Mouse (Mus musculus): ENCODE data around the gene Arhgap10. TPM values are rescaled to one million over a fixed set of nuclear protein-coding genes. Genes with fewer than 3 reads are reported as not detected.

The Arhgap10 gene
- polyA plus RNA-seq, 1 experiment = 4.0 TPM

GRCm38 (mm10) chr8:77486749-77487148 lies 31.0 kb downstream of the Arhgap10 start:
- Histone ChIP-seq H3K36me3 (ENCODE audit: control insufficient read depth, insufficient read depth, low read length) (no peaks in the 10 kb centered on the region), H3K4me1 (ENCODE audit: control insufficient read depth, insufficient read depth, insufficient read length, low read length) (peaks cover 6% of the 10 kb centered on the region; the same call in 1 of the 2 replicates), H3K4me3 (ENCODE audit: low read depth, low read length) (no peak overlapping the region), H3K27ac (ENCODE audit: insufficient read depth, low read depth, low read length) (no peak overlapping the region), H3K27me3 (ENCODE audit: control insufficient read depth, insufficient read depth, low read length) (no peaks in the 10 kb centered on the region)
- TF ChIP-seq POLR2A (IDR thresholded peaks at IDR 0.05; ENCODE audit: low read depth, low read length) (no peak), CTCF (IDR thresholded peaks at IDR 0.05; ENCODE audit: extremely low read depth, insufficient read length, insufficient replicate concordance, low read depth, low read length) (no peak)
- 81% methylated on average over 2 of the region's 2 CpGs for WGBS

- Histone ChIP-seq H3K36me3 (ENCODE audit: control insufficient read depth, insufficient read depth, low read length) (no peaks in the 10 kb centered on the region), H3K27ac (ENCODE audit: insufficient read depth, low read depth, low read length) (no peak overlapping the region), H3K4me3 (ENCODE audit: low read depth, low read length) (no peak overlapping the region), H3K27me3 (ENCODE audit: control insufficient read depth, insufficient read depth, low read length) (no peaks in the 10 kb centered on the region), H3K4me1 (ENCODE audit: control insufficient read depth, insufficient read depth, insufficient read length, low read length) (no peaks in the 10 kb centered on the region; the same call in 1 of the 2 replicates)
- WGBS = 78% methylated on average over 5 of the region's 5 CpGs
- TF ChIP-seq POLR2A (IDR thresholded peaks at IDR 0.05; ENCODE audit: low read depth, low read length) (no peak), CTCF (IDR thresholded peaks at IDR 0.05; ENCODE audit: extremely low read depth, insufficient read length, insufficient replicate concordance, low read depth, low read length) (no peak)
These were observed 32.9 kb downstream of the Arhgap10 start for GRCm38 (mm10) chr8:77484817-77485216.

- TF ChIP-seq CTCF (IDR thresholded peaks at IDR 0.05; ENCODE audit: extremely low read depth, insufficient read length, insufficient replicate concordance, low read depth, low read length) (no peak), POLR2A (IDR thresholded peaks at IDR 0.05; ENCODE audit: low read depth, low read length) (no peak)
- H3K4me1 ChIP-seq (ENCODE audit: control insufficient read depth, insufficient read depth, insufficient read length, low read length) = no peaks in the 10 kb centered on the region
These were observed 33.5 kb downstream of the Arhgap10 start for GRCm38 (mm10) chr8:77484266-77484665.

GRCm38 (mm10) chr8:77483676-77484075 lies 34.1 kb downstream of the Arhgap10 start:
- no peak overlapping the region for H3K4me3 ChIP-seq (ENCODE audit: low read depth, low read length)
- no peaks in the 10 kb centered on the region for H3K36me3 ChIP-seq (ENCODE audit: control insufficient read depth, insufficient read depth, low read length)
- H3K4me1 ChIP-seq (ENCODE audit: control insufficient read depth, insufficient read depth, insufficient read length, low read length) = peaks cover 3% of the 10 kb centered on the region
- no peak overlapping the region for H3K27ac ChIP-seq (ENCODE audit: insufficient read depth, low read depth, low read length)
- no peaks in the 10 kb centered on the region for H3K27me3 ChIP-seq (ENCODE audit: control insufficient read depth, insufficient read depth, low read length)
- TF ChIP-seq CTCF (IDR thresholded peaks at IDR 0.05; ENCODE audit: extremely low read depth, insufficient read length, insufficient replicate concordance, low read depth, low read length) (no peak), POLR2A (IDR thresholded peaks at IDR 0.05; ENCODE audit: low read depth, low read length) (no peak)
- WGBS = 76% methylated on average over 4 of the region's 4 CpGs

More at GRCm38 (mm10) chr8:77484266-77484665, 33.5 kb downstream of the Arhgap10 start:
- Histone ChIP-seq H3K36me3 (ENCODE audit: control insufficient read depth, insufficient read depth, low read length) (no peaks in the 10 kb centered on the region), H3K27me3 (ENCODE audit: control insufficient read depth, insufficient read depth, low read length) (no peaks in the 10 kb centered on the region), H3K27ac (ENCODE audit: insufficient read depth, low read depth, low read length) (no peak overlapping the region), H3K4me3 (ENCODE audit: low read depth, low read length) (no peak overlapping the region)
- WGBS = 76% methylated on average over 7 of the region's 7 CpGs

GRCm38 (mm10) chr8:77481791-77482190 lies 36.0 kb downstream of the Arhgap10 start:
- H3K27ac ChIP-seq (ENCODE audit: insufficient read depth, low read depth, low read length) = no peak overlapping the region

GRCm38 (mm10) chr8:77479995-77480394 lies 37.8 kb downstream of the Arhgap10 start:
- Histone ChIP-seq H3K27me3 (ENCODE audit: control insufficient read depth, insufficient read depth, low read length) (no peaks in the 10 kb centered on the region), H3K4me1 (ENCODE audit: control insufficient read depth, insufficient read depth, insufficient read length, low read length) (peaks cover 7% of the 10 kb centered on the region), H3K27ac (ENCODE audit: insufficient read depth, low read depth, low read length) (no peak overlapping the region), H3K4me3 (ENCODE audit: low read depth, low read length) (no peak overlapping the region), H3K36me3 (ENCODE audit: control insufficient read depth, insufficient read depth, low read length) (no peaks in the 10 kb centered on the region)
- 83% methylated on average over 9 of the region's 9 CpGs for WGBS
- no peak for TF ChIP-seq POLR2A (IDR thresholded peaks at IDR 0.05; ENCODE audit: low read depth, low read length)
- TF ChIP-seq CTCF (IDR thresholded peaks at IDR 0.05; ENCODE audit: extremely low read depth, insufficient read length, insufficient replicate concordance, low read depth, low read length) = no peak

More at GRCm38 (mm10) chr8:77481791-77482190, 36.0 kb downstream of the Arhgap10 start:
- no peaks in the 10 kb centered on the region for H3K36me3 ChIP-seq (ENCODE audit: control insufficient read depth, insufficient read depth, low read length)
- peaks cover 7% of the 10 kb centered on the region for H3K4me1 ChIP-seq (ENCODE audit: control insufficient read depth, insufficient read depth, insufficient read length, low read length)
- no peak overlapping the region for H3K4me3 ChIP-seq (ENCODE audit: low read depth, low read length)
- TF ChIP-seq CTCF (IDR thresholded peaks at IDR 0.05; ENCODE audit: extremely low read depth, insufficient read length, insufficient replicate concordance, low read depth, low read length) (no peak), POLR2A (IDR thresholded peaks at IDR 0.05; ENCODE audit: low read depth, low read length) (no peak)
- WGBS = 73% methylated on average over 6 of the region's 6 CpGs
- no peaks in the 10 kb centered on the region for H3K27me3 ChIP-seq (ENCODE audit: control insufficient read depth, insufficient read depth, low read length)

- 24% methylated on average over 2 of the region's 2 CpGs for WGBS
- H3K27ac ChIP-seq (ENCODE audit: insufficient read depth, low read depth, low read length) = no peak overlapping the region
- TF ChIP-seq POLR2A (IDR thresholded peaks at IDR 0.05; ENCODE audit: low read depth, low read length) = no peak
- TF ChIP-seq CTCF (IDR thresholded peaks at IDR 0.05; ENCODE audit: extremely low read depth, insufficient read length, insufficient replicate concordance, low read depth, low read length) = no peak
- H3K4me1 ChIP-seq (ENCODE audit: control insufficient read depth, insufficient read depth, insufficient read length, low read length) = peaks cover 7% of the 10 kb centered on the region
- no peaks in the 10 kb centered on the region for H3K27me3 ChIP-seq (ENCODE audit: control insufficient read depth, insufficient read depth, low read length)
- H3K36me3 ChIP-seq (ENCODE audit: control insufficient read depth, insufficient read depth, low read length) = no peaks in the 10 kb centered on the region
- H3K4me3 ChIP-seq (ENCODE audit: low read depth, low read length) = no peak overlapping the region
These were observed 38.9 kb downstream of the Arhgap10 start for GRCm38 (mm10) chr8:77478913-77479273.
